Mouse (Mus musculus): Measurements from ENCODE around the gene Ttll7. TPM values are rescaled to one million over a fixed set of nuclear protein-coding genes. Genes with fewer than 3 reads are reported as not detected.

Gene Ttll7
- polyA plus RNA-seq (2012; rRNA removed; ENCODE audit: low replicate concordance): 0.53 and 1.8 TPM in 2 replicates

DNA sequence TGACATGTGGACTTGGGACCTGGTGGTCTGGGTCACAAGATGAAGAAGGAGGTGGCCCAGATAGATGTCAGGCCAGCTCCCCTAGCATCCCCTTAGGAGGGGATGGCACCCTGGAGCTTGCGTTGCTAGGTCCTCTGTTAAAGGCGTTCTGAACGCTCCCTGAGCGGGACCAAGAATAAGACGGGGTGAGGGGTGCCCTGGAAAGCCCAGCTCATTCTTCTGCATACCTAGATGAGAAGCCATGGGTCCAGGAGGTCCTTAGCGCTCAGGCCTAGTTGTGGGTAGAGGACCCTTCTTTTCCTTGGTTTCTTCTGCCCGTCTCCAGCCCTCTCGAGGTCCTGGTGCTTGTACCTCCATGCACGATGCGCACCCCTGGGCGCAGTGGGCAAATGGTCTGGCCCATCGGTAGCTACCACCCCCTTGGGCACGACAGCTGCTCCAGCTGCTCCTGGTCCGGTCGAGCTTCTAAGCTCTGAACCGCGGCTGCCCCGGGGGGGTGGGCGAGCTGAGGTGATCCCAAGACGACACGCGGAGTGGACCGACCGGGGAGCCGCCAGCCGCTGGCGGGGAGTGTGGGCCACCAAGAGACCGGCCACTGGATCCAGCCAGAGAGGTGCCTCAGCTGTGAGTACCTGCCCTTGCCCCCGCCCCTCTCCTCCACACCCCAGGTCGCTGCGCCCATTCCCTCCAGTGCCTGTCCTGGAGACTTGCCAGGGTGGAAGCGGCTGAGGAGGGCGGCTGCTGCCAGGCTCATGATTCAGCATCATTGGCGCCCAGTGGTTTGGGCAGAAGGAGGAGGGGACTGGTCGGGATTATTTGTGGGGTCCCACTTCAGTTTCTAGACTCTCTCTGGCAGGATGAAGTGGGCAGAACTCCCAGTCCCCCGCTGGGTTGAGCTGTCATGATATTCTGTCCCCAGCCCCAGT lies at the start of gene Ttll7:
TSS of gene Ttll7 (plus strand) at position 402 of the 926 bp plus-strand sequence.

DNA sequence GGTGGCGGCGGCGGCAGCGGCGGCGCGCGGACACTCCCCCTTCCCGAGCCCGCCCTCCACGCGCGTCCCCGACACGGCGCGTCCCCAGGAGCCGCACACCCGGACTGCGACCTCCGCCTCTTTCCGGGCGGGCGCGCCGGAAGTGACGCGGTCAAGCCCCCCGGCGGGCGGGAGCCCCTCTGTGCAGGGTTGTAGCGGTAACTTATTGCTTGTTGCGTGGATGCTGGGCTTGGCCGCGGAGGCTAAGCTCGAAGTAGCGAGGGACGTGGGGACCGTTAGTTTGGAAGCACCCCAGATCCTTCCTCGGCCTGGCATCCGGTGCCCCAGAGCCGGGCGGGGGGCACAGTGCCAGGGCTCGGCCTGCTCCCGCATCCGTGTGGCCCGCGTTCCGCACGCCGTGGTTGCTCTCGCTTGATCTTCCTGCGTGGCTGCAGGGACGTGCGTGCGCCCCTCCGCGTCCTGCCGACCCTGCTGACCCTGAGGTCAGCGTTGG lies 39.2 kb upstream of the Ttll7 start, which contains the start of gene Prkacb:
TSS of gene Prkacb (minus strand) at position 90 of the 493 bp plus-strand sequence.

Other genes with a start within 250 kb of the Ttll7 start
- not detected in 2 replicates for gene Dnase2b, start 236.8 kb upstream of the Ttll7 start, polyA plus RNA-seq (2012; rRNA removed; ENCODE audit: low replicate concordance)
- not detected in 2 replicates for gene 4930503B20Rik, start 201.1 kb upstream of the Ttll7 start, polyA plus RNA-seq (2012; rRNA removed; ENCODE audit: low replicate concordance)
- not detected in 2 replicates for gene Samd13, start 166.8 kb upstream of the Ttll7 start, polyA plus RNA-seq (2012; rRNA removed; ENCODE audit: low replicate concordance)
- gene Prkacb, start 39.4 kb upstream of the Ttll7 start, polyA plus RNA-seq (2012; rRNA removed; ENCODE audit: low replicate concordance): 4.2 and 7.1 TPM in 2 replicates

Data from duodenum, adult 2 months (tissue).